Mouse (Mus musculus) left cerebral cortex, adult 18-20 months (tissue): ENCODE results near the gene Stk32b. TPM values are rescaled to one million over a fixed set of nuclear protein-coding genes. Genes with fewer than 3 reads are reported as not detected.

Experiments used
- DNase-seq, 2 experiments: peaks; one replicate each; pipeline ENCODE4 v3.0.0; 2021 to 2022; ENCODE audit warnings: low spot score in 2 of 2, mixed read lengths in 1 of 2
- long read RNA-seq, 2 experiments: library from polyadenylated mRNA; stranded (forward); transcript quantifications; one replicate each; pipeline ENCODE4 v2.0.0; 2021
- total RNA-seq, 2 experiments: library from RNA; stranded (reverse); gene quantifications; 2 replicates each; pipeline ENCODE4 v1.2.3; 2021

Gene Stk32b
- 1 to 10 TPM; 2.1 to 2.4 TPM for total RNA-seq
- long read RNA-seq, experiment 1 = 0 reads
- long read RNA-seq, experiment 2, partial matches to known transcripts = 0 of 3 reads
- long read RNA-seq, experiment 2, other reads (novel, unspliced or antisense) = 1 of 3 reads

- peak in 1 of 2 experiments; percentile 6 for DNase-seq
Observed at GRCm38 (mm10) chr5:37716505-37717372, at the start of gene Stk32b. TSS of gene Stk32b (minus strand) at chr5:37717171.

- DNase-seq = no peak
Observed at GRCm38 (mm10) chr5:37765851-37766250, 48.9 kb upstream of the Stk32b start.

GRCm38 (mm10) chr5:37762046-37762445, 45.1 kb upstream of the Stk32b start:
- no peak for DNase-seq

- no peak for DNase-seq
Observed at GRCm38 (mm10) chr5:37753366-37753765, 36.4 kb upstream of the Stk32b start.

- peak; percentile 75 to 82 for DNase-seq
Observed at GRCm38 (mm10) chr5:37752027-37752967, 35.3 kb upstream of the Stk32b start.

GRCm38 (mm10) chr5:37743889-37744707, 27.1 kb upstream of the Stk32b start:
- DNase-seq = no peak

GRCm38 (mm10) chr5:37736213-37736612, 19.2 kb upstream of the Stk32b start:
- no peak for DNase-seq

- no peak for DNase-seq
Observed at GRCm38 (mm10) chr5:37735224-37735623, 18.3 kb upstream of the Stk32b start, which contains the start of gene Cytl1. TSS of gene Cytl1 (plus strand) at chr5:37735519.

GRCm38 (mm10) chr5:37730781-37731180, 13.8 kb upstream of the Stk32b start:
- DNase-seq = no peak

GRCm38 (mm10) chr5:37725220-37725886, 8.4 kb upstream of the Stk32b start:
- DNase-seq = no peak

- no peak for DNase-seq
Observed at GRCm38 (mm10) chr5:37720670-37721069, 3.7 kb upstream of the Stk32b start.

- DNase-seq = peak; percentile 59 to 60
Observed at GRCm38 (mm10) chr5:37717384-37717963, 503 bp upstream of the Stk32b start.

- no peak for DNase-seq
Observed at GRCm38 (mm10) chr5:37709257-37709904, 7.6 kb downstream of the Stk32b start.

GRCm38 (mm10) chr5:37708124-37708523, 8.8 kb downstream of the Stk32b start:
- no peak for DNase-seq

GRCm38 (mm10) chr5:37704962-37705361, 12.0 kb downstream of the Stk32b start:
- DNase-seq = no peak

- DNase-seq = peak in 1 of 2 experiments; percentile 7
Observed at GRCm38 (mm10) chr5:37699757-37700156, 17.2 kb downstream of the Stk32b start.

- peak; percentile 41 to 45 for DNase-seq
Observed at GRCm38 (mm10) chr5:37697286-37697685, 19.7 kb downstream of the Stk32b start.

GRCm38 (mm10) chr5:37695773-37696172, 21.2 kb downstream of the Stk32b start:
- DNase-seq = no peak

GRCm38 (mm10) chr5:37692759-37693158, 24.2 kb downstream of the Stk32b start:
- DNase-seq = no peak
